Mouse (Mus musculus) forebrain, embryonic 13.5 days (tissue): ENCODE results near the gene Itsn1. TPM values are rescaled to one million over a fixed set of nuclear protein-coding genes. Genes with fewer than 3 reads are reported as not detected.

Source experiments
- ATAC-seq: fragments of 200-750 bp; cut with Nextera tagmentation; 2 replicates; pipeline ENCODE4 v1.8.0; 2017
- H3K27ac ChIP-seq: fragments of 300-500 bp; sonication (generic); 2 replicates; pipeline ENCODE4 v1.5.1; 2015; ENCODE audit warnings: inconsistent platforms, mild to moderate bottlenecking, moderate library complexity
- H3K27me3 ChIP-seq: fragments of 300-500 bp; sonication (generic); 2 replicates; pipeline ENCODE4 v1.6.1; 2015; ENCODE audit warnings: mild to moderate bottlenecking, inconsistent platforms
- H3K36me3 ChIP-seq: fragments of 300-500 bp; sonication (generic); 2 replicates; pipeline ENCODE4 v1.6.1; 2015; ENCODE audit warnings: mild to moderate bottlenecking, inconsistent platforms; ENCODE audit not compliant: poor library complexity, severe bottlenecking
- H3K4me1 ChIP-seq: fragments of 300-500 bp; sonication (generic); 2 replicates; pipeline ENCODE4 v1.6.1; 2015; ENCODE audit warnings: inconsistent platforms
- H3K4me2 ChIP-seq: fragments of 300-500 bp; sonication (generic); 2 replicates; pipeline ENCODE4 v1.6.1; 2015; ENCODE audit warnings: inconsistent platforms, mild to moderate bottlenecking, moderate library complexity
- H3K4me3 ChIP-seq: fragments of 300-500 bp; sonication (generic); 2 replicates; pipeline ENCODE4 v1.5.1; 2015; ENCODE audit warnings: mild to moderate bottlenecking, inconsistent platforms
- H3K9ac ChIP-seq: fragments of 300-500 bp; sonication (generic); 2 replicates; pipeline ENCODE4 v1.6.1; 2015; ENCODE audit warnings: mild to moderate bottlenecking, inconsistent platforms
- H3K9me3 ChIP-seq: fragments of 300-500 bp; sonication (generic); replicated peaks from 2 replicates; pipeline ENCODE4 v1.6.1; 2016; ENCODE audit warnings: inconsistent platforms
- WGBS: fragments of 180-500 bp; shearing (Covaris S2); methylation state at CpG from one replicate; pipeline ENCODE4 v1.1.7; 2015; 5-methylcytosine and 5-hydroxymethylcytosine counted together
- polyA plus RNA-seq: library from polyadenylated mRNA; unstranded; fragments of >200 nt; fragmentation: Nextera tagmentation; extraction: Ambion mirVana; gene quantifications from 2 replicates; pipeline ENCODE4 v1.2.1, GENCODE M21; 2015

Itsn1 gene
- polyA plus RNA-seq, 1 experiment from 2014 or later, result 53.3 TPM

DNA sequence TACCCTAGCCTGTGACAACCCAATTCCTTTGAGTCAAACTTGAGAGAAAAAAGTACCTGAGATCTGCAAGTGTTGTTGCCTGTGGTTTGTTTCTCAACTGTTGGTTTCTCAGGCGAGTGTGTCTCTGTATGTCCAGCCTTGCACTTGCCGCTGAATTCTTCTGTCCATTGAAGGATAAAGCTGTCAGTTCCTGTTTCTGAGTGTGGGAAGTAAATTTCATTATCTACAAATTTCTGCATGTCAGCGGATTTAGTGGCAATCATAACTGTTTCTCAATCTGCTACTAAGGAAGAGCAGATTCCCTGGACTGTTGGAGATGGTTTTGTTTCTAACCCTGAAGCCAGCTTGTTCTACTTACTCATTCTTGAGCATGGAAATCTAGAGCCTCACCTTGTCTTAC, 32.7 kb downstream of the Itsn1 start:
- Histone ChIP-seq H3K27me3 (no peaks in the 10 kb centered on the region), H3K9ac (no peak overlapping the region), H3K9me3 (no peaks in the 10 kb centered on the region), H3K4me2 (no peak overlapping the region), H3K36me3 (peaks cover 3% of the 10 kb centered on the region; the same call in 1 of the 2 replicates), H3K27ac (no peak overlapping the region), H3K4me3 (no peak overlapping the region), H3K4me1 (peaks cover 51% of the 10 kb centered on the region)
- no peak for ATAC-seq
- 90% methylated on average over 3 of the region's 3 CpGs for WGBS

DNA sequence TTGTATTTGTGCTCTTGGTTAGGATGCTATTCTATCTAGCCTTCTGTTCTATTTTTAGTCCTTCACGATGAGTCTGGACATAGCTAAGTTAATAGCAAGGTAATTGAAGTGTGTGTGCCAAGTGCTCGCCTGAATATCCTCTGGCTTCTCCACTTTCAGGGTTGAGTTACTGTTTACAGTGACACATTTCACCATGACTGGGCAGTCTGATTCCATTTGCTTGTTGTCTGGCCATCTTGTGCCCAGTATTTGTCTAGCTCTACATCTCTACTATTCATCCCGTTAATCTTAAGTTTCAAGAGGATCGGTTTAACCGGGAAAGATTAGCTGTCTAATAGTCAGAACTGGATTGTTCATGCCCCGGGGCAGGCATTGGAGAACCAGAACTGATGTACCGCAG, 33.4 kb downstream of the Itsn1 start:
- no peak overlapping the region for H3K9ac ChIP-seq
- ATAC-seq, result no peak
- no peak overlapping the region for H3K27ac ChIP-seq
- peaks cover 3% of the 10 kb centered on the region; the same call in 1 of the 2 replicates for H3K36me3 ChIP-seq
- H3K27me3 ChIP-seq, result no peaks in the 10 kb centered on the region
- no peaks in the 10 kb centered on the region for H3K9me3 ChIP-seq
- H3K4me1 ChIP-seq, result peaks cover 58% of the 10 kb centered on the region
- no peak overlapping the region for H3K4me3 ChIP-seq
- WGBS, result 77% methylated on average over 7 of the region's 7 CpGs
- H3K4me2 ChIP-seq, result no peak overlapping the region

DNA sequence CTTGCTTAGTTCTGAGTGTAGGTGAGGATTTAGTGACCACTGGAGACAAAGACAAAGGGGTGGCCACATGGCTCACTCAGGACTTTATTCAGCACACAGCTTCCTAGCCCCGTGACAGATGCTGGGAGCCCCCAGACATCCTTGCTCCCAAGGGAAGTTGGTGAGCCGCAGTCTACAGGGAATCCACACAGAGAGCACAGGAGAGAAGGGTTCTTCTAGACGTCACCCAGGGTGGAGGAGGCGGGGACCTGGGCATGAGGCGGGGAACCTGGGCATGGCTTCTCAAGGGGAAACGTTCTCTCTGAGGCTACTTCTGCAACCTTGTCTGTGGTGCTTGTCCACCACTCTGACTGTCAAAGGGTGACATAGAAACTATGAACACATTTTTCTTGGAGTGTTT, 34.9 kb downstream of the Itsn1 start:
- Histone ChIP-seq H3K9me3 (no peaks in the 10 kb centered on the region), H3K4me2 (no peak overlapping the region), H3K27me3 (no peaks in the 10 kb centered on the region), H3K9ac (no peak overlapping the region), H3K36me3 (peaks cover 3% of the 10 kb centered on the region; the same call in 1 of the 2 replicates), H3K4me3 (no peak overlapping the region), H3K4me1 (peaks cover 59% of the 10 kb centered on the region), H3K27ac (no peak overlapping the region)
- no peak for ATAC-seq
- 60% methylated on average over 6 of the region's 6 CpGs for WGBS

DNA sequence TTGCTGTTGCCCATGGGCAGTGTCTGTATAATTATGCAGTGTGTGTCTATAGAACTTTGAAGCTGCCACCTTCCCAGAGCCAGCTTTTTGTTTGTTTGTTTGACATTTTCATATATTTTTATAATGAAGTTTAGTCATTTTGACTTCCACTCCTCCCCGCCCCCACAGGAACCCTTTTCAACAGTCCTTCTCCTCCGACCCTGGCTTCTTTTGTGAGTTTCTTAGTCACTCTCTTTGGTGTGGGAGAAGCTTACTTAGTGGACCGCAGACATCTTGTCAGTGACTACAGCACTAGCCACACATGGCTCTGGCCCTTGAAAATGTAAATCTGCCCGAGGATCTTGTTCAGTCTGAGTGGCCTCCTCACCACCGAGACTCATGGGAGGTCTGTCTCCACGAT, 35.3 kb downstream of the Itsn1 start:
- Histone ChIP-seq H3K9me3 (no peaks in the 10 kb centered on the region), H3K4me3 (no peak overlapping the region), H3K4me1 (peaks cover 59% of the 10 kb centered on the region), H3K9ac (no peak overlapping the region), H3K27me3 (no peaks in the 10 kb centered on the region), H3K4me2 (no peak overlapping the region), H3K36me3 (peaks cover 3% of the 10 kb centered on the region; the same call in 1 of the 2 replicates), H3K27ac (no peak overlapping the region)
- 75% methylated on average over 6 of the region's 6 CpGs for WGBS
- ATAC-seq, result no peak

DNA sequence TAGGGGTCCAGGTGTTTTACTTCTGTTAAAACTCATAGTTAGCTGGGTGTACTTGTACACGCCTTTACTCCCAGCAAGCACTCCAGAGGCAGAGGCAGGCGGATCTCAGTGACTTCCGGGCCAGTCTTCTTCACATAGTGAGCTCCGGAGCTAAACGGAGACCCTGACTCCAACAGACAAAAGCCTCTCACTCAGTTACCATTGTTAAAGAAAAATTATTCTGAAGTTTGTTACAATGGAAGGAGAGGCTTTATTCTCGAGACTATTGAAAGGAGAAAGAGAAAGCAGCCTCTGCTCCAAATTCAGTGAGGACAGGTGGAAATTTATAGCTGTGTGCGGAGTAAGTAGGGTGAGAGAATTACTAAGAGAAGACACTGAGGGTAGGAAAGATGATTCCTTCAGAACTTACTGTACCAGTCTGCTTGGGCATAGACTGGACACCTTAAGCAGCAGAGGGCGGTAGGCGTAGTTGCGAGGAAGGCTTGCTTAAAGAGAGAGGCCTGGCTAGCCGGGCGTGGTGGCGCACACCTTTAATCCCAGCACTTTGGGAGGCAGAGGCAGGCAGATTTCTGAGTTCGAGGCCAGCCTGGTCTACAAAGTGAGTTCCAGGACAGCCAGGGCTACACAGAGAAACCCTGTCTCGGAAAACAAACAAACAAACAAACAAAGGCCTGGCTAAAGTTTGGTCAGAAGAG, 36.2 kb downstream of the Itsn1 start:
- WGBS, result 87% methylated on average over 15 of the region's 15 CpGs
- H3K9ac ChIP-seq, result no peak overlapping the region
- peaks cover 65% of the 10 kb centered on the region for H3K4me1 ChIP-seq
- ATAC-seq, result no peak
- H3K4me3 ChIP-seq, result no peak overlapping the region
- H3K27ac ChIP-seq, result no peak overlapping the region
- peaks cover 2% of the 10 kb centered on the region; the same call in 1 of the 2 replicates for H3K36me3 ChIP-seq
- H3K27me3 ChIP-seq, result no peaks in the 10 kb centered on the region
- no peaks in the 10 kb centered on the region for H3K9me3 ChIP-seq
- no peak overlapping the region for H3K4me2 ChIP-seq

DNA sequence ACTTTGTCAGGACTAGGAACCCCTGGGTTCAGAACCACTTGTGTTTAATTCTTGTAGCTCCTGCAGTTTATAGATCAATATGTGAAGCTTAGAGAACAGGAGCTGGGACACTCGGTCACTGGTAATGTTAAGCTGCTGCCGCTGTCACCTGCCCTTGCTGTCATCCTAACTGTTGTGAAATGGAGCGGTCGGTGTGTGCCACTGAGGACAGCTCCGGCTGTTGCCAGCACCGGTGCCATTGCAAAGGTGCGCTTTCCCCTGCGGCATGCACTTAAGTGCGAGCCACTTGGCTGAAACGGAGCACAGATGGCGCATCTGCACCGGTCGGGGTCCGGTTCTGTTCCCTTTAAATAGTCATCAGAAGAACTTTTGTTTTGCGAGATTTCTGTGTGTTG, 36.7 kb downstream of the Itsn1 start:
- no peaks in the 10 kb centered on the region for H3K27me3 ChIP-seq
- H3K4me3 ChIP-seq, result no peak overlapping the region
- H3K27ac ChIP-seq, result no peak overlapping the region
- ATAC-seq, result no peak
- H3K4me1 ChIP-seq, result peaks cover 65% of the 10 kb centered on the region
- WGBS, result 92% methylated on average over 15 of the region's 15 CpGs
- H3K9ac ChIP-seq, result no peak overlapping the region
- H3K9me3 ChIP-seq, result no peaks in the 10 kb centered on the region
- H3K4me2 ChIP-seq, result no peak overlapping the region
- no peaks in the 10 kb centered on the region for H3K36me3 ChIP-seq

DNA sequence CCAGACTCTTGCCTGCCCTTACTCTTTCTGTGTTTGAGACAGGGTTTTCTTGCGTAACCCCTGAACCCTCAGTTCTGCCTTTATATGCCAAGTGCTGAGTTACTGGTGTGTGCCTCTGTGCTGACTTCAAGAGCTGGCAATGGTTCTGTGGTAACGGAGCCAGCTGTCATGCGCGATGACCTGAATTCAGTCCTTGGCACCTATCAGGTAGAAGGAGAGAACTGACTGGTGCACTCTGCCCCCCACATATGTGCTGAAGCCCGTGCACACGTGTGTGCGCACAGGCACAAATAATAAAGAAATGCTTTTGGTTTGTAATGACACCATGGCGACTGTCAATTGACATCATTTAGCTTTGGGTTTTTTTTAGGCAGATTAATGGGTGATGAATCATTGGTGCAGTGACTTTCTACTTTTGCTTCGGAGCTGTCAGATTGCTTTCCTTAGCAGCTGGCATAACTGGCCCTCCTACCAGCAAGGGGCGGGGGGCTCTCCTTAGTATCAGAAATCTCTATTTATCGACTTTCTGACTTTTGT, 38.2 kb downstream of the Itsn1 start:
- Histone ChIP-seq H3K4me2 (no peak overlapping the region), H3K27ac (no peak overlapping the region), H3K4me3 (no peak overlapping the region), H3K36me3 (no peaks in the 10 kb centered on the region), H3K9ac (no peak overlapping the region), H3K4me1 (peaks cover 67% of the 10 kb centered on the region), H3K27me3 (no peaks in the 10 kb centered on the region), H3K9me3 (no peaks in the 10 kb centered on the region)
- WGBS, result 85% methylated on average over 11 of the region's 11 CpGs
- ATAC-seq, result no peak

DNA sequence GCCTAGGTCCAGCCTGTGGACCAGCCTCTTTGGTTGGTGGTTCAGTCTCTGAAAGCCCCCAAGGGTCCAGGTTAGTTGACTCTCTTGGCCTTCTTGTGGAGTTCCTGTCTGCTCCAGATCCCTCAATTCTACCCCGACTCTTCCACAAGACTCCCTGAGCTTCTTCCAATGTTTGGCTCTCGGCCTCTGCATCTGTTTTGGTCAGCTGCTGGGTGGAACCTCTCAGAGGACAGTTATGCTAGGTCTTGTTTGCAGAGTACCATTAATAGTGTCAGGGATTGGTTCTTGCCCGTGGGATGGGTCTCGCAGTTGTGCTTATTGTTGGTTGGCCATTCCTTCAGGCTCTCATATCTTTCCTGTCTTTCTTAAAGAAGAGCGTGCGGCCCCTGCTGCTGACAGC, 39.5 kb downstream of the Itsn1 start:
- peaks cover 65% of the 10 kb centered on the region for H3K4me1 ChIP-seq
- H3K4me3 ChIP-seq, result no peak overlapping the region
- 94% methylated on average over 6 of the region's 6 CpGs for WGBS

DNA sequence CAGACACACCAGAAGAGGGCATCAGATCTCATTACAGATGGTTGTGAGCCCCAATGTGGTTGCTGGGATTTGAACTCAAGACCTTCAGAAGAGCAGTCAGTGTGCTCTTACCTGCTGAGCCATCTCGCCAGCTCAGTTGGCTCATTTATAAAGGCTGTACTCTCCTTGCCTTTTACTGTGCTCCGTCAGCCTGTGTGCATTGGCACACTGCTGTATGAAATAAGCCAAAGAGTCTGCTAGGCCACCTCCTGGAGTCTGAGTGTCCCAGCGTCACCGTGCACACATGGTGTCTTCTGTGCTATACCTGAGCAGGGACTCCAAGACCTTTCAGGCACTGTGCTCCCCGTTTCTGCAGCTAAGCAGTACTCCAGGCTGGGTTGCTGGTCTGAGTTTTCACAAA, 40.8 kb downstream of the Itsn1 start:
- peak overlapping the region; percentile 66; the same call in 1 of the 2 replicates for H3K27ac ChIP-seq
- H3K4me1 ChIP-seq, result peaks cover 52% of the 10 kb centered on the region
- no peak for ATAC-seq
- no peaks in the 10 kb centered on the region for H3K9me3 ChIP-seq
- no peak overlapping the region for H3K4me3 ChIP-seq
- H3K9ac ChIP-seq, result no peak overlapping the region
- WGBS, result 70% methylated on average over 5 of the region's 5 CpGs
- H3K4me2 ChIP-seq, result no peak overlapping the region
- H3K27me3 ChIP-seq, result no peaks in the 10 kb centered on the region
- no peaks in the 10 kb centered on the region for H3K36me3 ChIP-seq

More for the DNA sequence above, 39.5 kb downstream of the Itsn1 start:
- Histone ChIP-seq H3K36me3 (no peaks in the 10 kb centered on the region), H3K27me3 (no peaks in the 10 kb centered on the region), H3K4me2 (no peak overlapping the region), H3K9me3 (no peaks in the 10 kb centered on the region), H3K9ac (no peak overlapping the region), H3K27ac (no peak overlapping the region)
- no peak for ATAC-seq

DNA sequence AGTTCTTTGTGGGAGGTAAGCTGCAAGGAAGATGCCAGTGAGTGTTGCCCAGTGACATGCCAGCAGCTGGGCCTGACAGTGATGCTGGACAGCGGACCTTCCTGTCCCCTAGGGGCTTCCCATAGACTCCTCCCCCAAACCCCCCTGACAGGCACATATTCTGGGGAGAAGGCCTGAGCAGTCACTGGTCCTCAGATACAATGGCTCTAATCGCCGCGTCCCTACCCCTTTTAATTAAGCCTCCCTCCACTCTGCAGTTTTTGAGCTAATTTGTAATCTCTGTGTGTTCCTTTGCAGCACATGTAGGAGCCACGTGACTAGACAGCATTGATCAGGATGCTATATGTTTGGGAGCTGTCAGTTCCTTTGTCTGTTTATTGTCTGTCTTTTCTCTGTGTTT, 41.6 kb downstream of the Itsn1 start:
- 2% methylated on average over 5 of the region's 5 CpGs for WGBS
- ATAC-seq, result peak; percentile 89
- Histone ChIP-seq H3K9me3 (no peaks in the 10 kb centered on the region), H3K36me3 (no peaks in the 10 kb centered on the region), H3K4me2 (peak overlapping the region; percentile 30), H3K27me3 (no peaks in the 10 kb centered on the region), H3K27ac (peak overlapping the region; percentile 66), H3K4me3 (no peak overlapping the region), H3K4me1 (peaks cover 50% of the 10 kb centered on the region), H3K9ac (peak overlapping the region; percentile 46)

DNA sequence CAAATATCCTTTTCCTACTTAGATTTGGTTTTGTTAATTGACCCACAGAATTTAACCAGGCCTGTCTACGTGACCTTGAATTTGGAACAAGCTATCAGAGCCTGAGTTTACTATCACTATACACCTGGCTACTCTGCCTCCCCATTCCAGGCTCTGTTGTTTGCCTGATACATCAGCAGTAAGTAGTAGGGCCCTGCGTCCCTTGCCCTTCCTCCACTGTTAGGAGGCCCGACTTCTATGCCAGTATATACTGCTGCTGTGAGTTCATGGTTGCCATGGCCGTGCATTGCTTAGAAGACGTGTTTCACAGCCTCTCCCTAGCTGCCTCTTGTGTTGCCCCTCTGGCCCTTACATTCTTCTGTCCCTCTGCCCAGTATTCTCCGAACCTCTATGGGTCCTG, 42.3 kb downstream of the Itsn1 start:
- Histone ChIP-seq H3K4me3 (no peak overlapping the region), H3K4me1 (peaks cover 50% of the 10 kb centered on the region), H3K9me3 (no peaks in the 10 kb centered on the region), H3K4me2 (no peak overlapping the region), H3K27ac (peak overlapping the region; percentile 66), H3K9ac (0 out of 2 replicates have a peak overlapping the region, but pooled peaks have one; percentile 46), H3K27me3 (no peaks in the 10 kb centered on the region), H3K36me3 (no peaks in the 10 kb centered on the region)
- ATAC-seq, result no peak; the same call in 1 of the 2 replicates
- WGBS, result 74% methylated on average over 6 of the region's 6 CpGs

DNA sequence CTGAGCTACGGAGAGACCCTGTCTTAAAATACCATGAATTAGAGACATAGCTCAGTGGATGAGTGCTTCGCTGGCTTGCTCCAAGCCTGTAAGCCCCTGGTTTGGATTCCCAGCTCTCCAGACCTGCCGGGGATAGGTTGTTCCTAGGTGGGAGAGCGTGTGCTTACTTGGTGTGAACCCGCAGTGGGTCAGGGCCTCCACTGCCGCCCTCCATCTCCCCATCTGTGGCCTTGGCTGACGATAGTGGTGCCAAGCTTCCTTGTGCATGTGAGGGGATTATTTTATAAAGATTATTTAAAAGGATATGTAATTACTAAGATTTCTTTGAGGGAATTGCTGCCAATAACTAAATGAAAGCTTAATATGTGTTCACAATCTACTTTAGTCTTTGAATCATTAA, 43.5 kb downstream of the Itsn1 start:
- Histone ChIP-seq H3K4me3 (no peak overlapping the region), H3K4me2 (no peak overlapping the region), H3K27me3 (no peaks in the 10 kb centered on the region), H3K27ac (no peak overlapping the region; the same call in 1 of the 2 replicates), H3K9me3 (no peaks in the 10 kb centered on the region), H3K9ac (no peak overlapping the region), H3K36me3 (no peaks in the 10 kb centered on the region), H3K4me1 (peaks cover 38% of the 10 kb centered on the region)
- ATAC-seq, result no peak
- WGBS, result 84% methylated on average over 7 of the region's 7 CpGs

DNA sequence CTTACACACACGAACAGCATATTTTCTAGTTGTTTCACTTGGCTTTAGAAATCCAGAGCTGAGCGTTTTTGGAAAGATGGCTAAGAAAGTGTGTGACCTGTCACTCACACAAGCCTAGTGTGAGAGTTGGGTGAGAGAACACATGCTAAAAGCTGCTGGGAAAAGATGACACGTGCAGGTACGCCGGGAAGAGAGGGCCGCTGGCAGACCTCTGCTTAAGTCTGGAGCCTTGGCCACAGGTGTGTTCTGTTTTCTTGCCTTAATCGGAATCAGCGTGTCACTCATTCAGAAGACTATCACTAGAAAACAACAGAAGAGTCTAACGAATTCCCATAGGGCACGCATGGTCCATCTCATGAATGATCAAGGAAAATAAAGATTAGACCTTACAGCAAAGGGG, 50.5 kb downstream of the Itsn1 start:
- Histone ChIP-seq H3K4me3 (no peak overlapping the region), H3K9me3 (no peaks in the 10 kb centered on the region), H3K27ac (no peak overlapping the region), H3K4me1 (peaks cover 13% of the 10 kb centered on the region), H3K36me3 (peaks cover 8% of the 10 kb centered on the region), H3K27me3 (no peaks in the 10 kb centered on the region), H3K4me2 (no peak overlapping the region), H3K9ac (no peak overlapping the region)
- 78% methylated on average over 10 of the region's 10 CpGs for WGBS
- ATAC-seq, result no peak
